Mouse (Mus musculus) cerebellum, adult 18-20 months (tissue): ENCODE results near the gene Myh8.

ENCODE experiments used
- DNase-seq, 2 experiments: peaks; one replicate each; pipeline ENCODE4 v3.0.0; 2021

The Myh8 gene

GRCm38 (mm10) chr11:67276601-67277174 is at the start of gene Myh8:
Myh8 (plus strand) TSS chr11:67277124.
- peak in 1 of 2 experiments; percentile 9 for DNase-seq

GRCm38 (mm10) chr11:67228731-67229130 is 48.2 kb upstream of the Myh8 start:
- no peak for DNase-seq

GRCm38 (mm10) chr11:67229166-67229565 is 47.8 kb upstream of the Myh8 start:
- no peak for DNase-seq

- no peak for DNase-seq
Measured at GRCm38 (mm10) chr11:67229946-67230345, 47.0 kb upstream of the Myh8 start.

- DNase-seq: peak; percentile 12 to 18
Measured at GRCm38 (mm10) chr11:67235639-67236358, 41.1 kb upstream of the Myh8 start.

- no peak for DNase-seq
Measured at GRCm38 (mm10) chr11:67236799-67237198, 40.1 kb upstream of the Myh8 start.

GRCm38 (mm10) chr11:67237481-67238079 is 39.3 kb upstream of the Myh8 start, which contains the start of gene Myh4:
Myh4 (plus strand) TSS chr11:67238029.
- no peak for DNase-seq

- no peak for DNase-seq
Measured at GRCm38 (mm10) chr11:67241051-67241450, 35.9 kb upstream of the Myh8 start.

- DNase-seq: no peak
Measured at GRCm38 (mm10) chr11:67253691-67254090, 23.2 kb upstream of the Myh8 start.

GRCm38 (mm10) chr11:67257048-67257447 is 19.9 kb upstream of the Myh8 start:
- no peak for DNase-seq

GRCm38 (mm10) chr11:67260956-67261355 is 16.0 kb upstream of the Myh8 start:
- DNase-seq: no peak

GRCm38 (mm10) chr11:67293440-67293839 is 16.5 kb downstream of the Myh8 start:
- no peak for DNase-seq

GRCm38 (mm10) chr11:67313733-67314452 is 37.0 kb downstream of the Myh8 start:
- DNase-seq: no peak

GRCm38 (mm10) chr11:67321358-67321757 is 44.4 kb downstream of the Myh8 start, which contains the start of gene Myh13:
Myh13 (plus strand) TSS chr11:67321658.
- DNase-seq: no peak

GRCm38 (mm10) chr11:67326536-67326935 is 49.6 kb downstream of the Myh8 start:
- no peak for DNase-seq

GRCm38 (mm10) chr11:67344556-67344955 is 67.6 kb downstream of the Myh8 start:
- DNase-seq: no peak

GRCm38 (mm10) chr11:67345186-67345855 is 68.4 kb downstream of the Myh8 start:
- peak; percentile 50 to 60 for DNase-seq

- no peak for DNase-seq
Measured at GRCm38 (mm10) chr11:67345856-67346236, 68.9 kb downstream of the Myh8 start.

GRCm38 (mm10) chr11:67350153-67350768 is 73.3 kb downstream of the Myh8 start:
- peak; percentile 72 to 79 for DNase-seq

GRCm38 (mm10) chr11:67353011-67353410 is 76.1 kb downstream of the Myh8 start:
- DNase-seq: no peak

GRCm38 (mm10) chr11:67358031-67358430 is 81.1 kb downstream of the Myh8 start:
- no peak for DNase-seq
